Mouse (Mus musculus) heart, adult 18-20 months (tissue): ENCODE measurements at regions not wholly inside any gene's neighbourhood (a gene's known extent, or its start where the extent isn't known, plus 50 kb on each side); places are given as distances from the start of the nearest gene placed in this dataset.

ENCODE experiments used
- DNase-seq, 2 experiments: peaks; one replicate each; pipeline ENCODE4 v3.0.0; 2021 to 2022; ENCODE audit warnings: mixed read lengths in 1 of 2

- no peak for DNase-seq
Measured at GRCm38 (mm10) chr4:25488479-25489069, 207.0 kb upstream of the Ufl1 start.

DNA sequence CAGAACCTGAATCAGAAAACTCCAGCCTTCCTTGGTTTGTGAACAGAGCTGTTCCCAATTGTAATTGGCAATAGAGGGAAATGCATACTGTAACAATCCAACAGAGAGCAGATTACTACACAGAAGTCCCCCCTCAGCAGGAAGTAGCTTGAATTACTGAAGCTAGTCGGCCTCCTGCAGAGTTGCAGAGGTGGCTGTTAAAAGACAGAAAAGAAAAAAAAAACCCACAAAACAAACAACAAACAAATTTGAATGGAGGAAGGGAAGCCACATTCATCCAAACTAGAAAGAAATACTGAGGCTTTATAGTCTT lies 202.0 kb upstream of the Ufl1 start:
- no peak for DNase-seq

DNA sequence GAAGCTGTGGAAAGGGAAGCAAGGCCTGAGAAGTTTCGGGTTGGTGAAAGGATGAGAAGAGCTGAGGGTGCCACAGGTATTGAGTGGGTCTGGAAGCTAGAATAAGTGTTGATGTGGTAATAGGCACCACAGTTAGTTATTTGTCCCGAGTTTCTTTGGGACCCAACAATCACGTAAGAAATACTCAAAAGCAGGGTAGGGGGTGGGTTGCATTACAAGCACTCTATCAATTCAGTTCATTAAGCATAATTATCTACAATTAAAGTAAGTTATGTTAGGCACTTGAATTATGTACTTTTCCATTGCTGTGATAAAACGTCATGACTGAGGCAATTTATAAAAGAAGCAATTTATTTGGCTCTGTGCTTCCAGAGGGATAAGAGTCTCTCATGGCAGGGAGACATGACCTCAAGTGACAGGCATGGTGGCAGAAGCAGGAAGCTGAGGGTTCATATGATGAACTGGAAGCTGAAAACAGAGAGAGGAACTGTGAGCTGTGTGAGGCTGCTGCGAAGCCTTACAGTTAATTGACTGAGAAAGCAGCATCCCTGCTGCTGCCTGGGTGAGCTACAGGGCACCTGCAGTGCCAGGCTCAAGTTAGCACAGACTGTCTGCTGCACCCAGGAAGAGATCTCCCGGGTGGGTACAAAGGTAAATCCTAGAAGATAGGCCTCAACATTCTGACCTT lies 201.5 kb upstream of the Ufl1 start:
- DNase-seq, result no peak

DNA sequence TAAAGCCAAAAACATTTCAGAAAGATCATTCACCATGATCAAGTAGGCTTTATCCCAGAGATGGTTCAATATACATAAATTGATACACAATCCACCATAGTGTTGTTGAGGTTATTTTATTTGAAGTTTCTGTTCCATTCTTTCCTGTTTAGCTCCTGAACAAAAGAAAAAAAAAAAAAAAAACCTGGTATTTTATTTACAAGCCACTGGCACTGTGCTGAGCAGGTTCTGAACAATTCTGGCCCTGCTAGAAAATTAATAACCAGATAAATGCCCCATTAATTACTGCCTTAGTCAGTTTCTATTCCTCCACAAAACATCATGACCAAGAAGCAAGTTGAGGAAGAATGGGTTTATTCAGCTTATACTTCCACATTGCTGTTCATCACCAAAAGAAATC lies 191.4 kb upstream of the Ufl1 start:
- no peak for DNase-seq

DNA sequence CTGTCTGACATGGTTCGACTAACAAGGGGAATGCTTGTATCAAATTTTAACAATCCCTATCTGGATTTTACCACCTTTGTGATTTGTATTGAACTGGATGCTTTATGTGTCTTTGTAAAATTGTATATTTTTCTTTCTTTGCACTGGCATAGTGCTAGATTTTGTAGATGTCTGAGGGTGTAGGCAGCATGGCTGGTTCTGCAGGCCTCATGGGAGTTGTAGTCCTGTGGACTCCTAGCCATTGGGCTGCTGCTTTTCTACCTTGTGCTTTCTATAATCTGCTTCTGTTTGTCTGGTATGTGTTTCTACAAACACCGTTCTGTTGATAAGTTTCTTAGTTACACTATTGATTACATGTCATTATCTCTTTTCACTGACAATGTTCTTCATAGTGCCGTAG lies 184.9 kb upstream of the Ufl1 start:
- DNase-seq, result no peak

- DNase-seq, result no peak
Measured at GRCm38 (mm10) chr4:25464792-25465590, 183.4 kb upstream of the Ufl1 start.

- DNase-seq, result no peak
Measured at GRCm38 (mm10) chr4:25464069-25464468, 182.4 kb upstream of the Ufl1 start.

GRCm38 (mm10) chr4:25460127-25460526 lies 178.5 kb upstream of the Ufl1 start:
- DNase-seq, result no peak

DNA sequence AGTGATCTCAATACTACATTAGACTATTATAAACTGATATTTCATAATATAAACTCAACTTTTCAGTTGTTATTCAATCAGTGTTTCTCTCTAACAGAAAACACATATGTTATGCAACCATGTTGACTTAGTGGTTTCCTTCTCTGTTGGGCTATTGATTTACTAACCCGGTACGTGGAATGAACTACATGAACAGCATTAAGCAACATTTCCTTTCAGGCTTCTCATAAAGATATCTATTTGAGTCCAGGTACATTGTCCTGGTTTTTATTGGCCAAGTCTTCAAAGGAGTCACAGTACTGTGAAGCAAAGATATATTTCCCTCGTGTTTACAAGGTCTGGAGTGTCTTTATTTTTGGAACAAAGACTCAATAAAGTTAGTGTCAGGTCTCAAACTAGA lies 173.1 kb upstream of the Ufl1 start:
- DNase-seq, result no peak

DNA sequence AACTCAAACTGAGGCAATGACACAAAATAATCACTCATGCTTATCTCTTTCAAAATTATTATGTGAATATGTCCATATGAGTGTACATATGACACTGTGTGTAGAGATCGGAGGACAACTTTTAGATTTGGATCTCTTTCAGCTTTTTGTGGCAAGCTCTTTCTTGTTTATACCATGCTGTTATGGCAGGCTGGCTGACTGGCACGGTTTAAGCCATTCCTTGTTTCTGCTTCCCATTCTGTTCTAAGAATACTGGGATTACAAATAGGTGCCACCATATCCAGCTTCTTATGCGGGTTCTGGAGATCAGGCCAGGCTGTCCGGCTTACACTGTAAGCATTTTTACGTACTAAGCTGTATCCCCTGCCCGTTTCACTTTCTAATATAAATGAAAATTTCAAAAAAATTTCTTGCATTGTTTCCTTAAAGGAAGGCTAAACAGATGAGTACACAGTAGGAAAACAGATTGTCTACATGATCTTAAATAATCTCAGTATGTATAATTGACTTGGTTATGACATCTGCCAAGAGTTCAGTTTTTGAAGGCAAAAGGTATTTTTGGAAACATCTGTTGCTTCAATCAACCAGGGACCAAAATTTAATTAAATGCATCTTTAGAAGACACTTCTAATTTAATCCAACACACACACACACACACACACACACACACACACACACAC lies 171.6 kb upstream of the Ufl1 start:
- no peak for DNase-seq

DNA sequence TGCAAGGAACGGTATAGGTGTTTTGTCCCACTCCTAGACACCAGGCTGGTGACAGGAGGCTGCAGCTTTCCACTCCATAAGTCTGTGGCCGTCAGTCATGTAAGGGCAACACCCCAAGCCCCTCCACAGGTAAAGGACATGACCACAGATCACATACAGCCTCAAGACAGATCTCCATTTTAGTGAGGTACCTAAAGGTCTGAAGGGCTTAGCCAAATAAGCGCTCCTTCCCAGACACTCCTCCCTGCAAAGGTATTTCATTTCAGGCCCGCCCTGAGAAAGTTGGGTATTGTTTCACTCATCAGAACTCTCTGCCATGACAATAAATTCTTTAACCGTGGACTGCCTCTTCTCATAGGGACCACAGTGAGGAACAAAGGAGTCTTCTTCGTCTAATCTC lies 170.2 kb upstream of the Ufl1 start:
- no peak for DNase-seq

DNA sequence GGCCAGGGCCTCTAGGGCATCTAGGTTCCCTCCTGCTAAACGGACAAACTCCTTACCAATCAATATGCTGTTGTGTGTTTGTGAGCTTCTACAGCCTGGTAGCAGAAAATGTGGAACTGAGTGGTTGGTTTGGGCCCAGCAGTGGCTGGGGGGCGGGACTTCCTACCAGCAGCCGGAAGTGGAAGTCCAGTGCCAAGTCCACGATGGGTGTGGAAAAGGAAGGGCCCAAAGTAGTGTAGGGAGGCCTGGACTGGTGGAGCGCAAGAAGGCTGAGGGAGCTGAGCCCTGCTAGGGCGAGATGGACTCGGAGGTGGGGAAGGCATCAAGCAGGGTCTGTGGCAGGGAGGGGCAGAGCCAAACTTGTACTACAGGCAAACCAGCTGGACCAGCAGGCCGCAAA lies 150.6 kb upstream of the Ufl1 start:
- no peak for DNase-seq

DNA sequence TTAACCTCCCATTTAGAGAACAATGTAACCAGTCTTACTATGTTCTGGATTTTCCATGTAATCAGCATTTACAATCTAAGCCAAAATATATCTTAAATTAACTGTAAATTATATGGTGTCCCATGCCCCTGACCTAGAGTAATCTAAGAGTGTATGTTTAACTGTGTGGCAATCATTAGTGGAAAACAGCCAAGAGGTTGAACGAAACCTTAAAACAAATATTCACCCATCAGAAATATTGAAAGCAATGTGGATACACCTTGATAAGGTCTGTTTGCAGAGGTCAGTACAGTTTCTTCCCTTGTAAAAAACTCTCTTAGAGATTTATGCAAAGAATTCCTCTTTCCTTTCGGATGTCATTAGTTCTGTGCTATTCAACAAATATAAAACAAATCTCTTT lies 134.7 kb upstream of the Ufl1 start:
- DNase-seq, result no peak

GRCm38 (mm10) chr4:25410440-25410839 lies 128.8 kb upstream of the Ufl1 start:
- peak in 1 of 2 experiments; percentile 13 for DNase-seq

DNA sequence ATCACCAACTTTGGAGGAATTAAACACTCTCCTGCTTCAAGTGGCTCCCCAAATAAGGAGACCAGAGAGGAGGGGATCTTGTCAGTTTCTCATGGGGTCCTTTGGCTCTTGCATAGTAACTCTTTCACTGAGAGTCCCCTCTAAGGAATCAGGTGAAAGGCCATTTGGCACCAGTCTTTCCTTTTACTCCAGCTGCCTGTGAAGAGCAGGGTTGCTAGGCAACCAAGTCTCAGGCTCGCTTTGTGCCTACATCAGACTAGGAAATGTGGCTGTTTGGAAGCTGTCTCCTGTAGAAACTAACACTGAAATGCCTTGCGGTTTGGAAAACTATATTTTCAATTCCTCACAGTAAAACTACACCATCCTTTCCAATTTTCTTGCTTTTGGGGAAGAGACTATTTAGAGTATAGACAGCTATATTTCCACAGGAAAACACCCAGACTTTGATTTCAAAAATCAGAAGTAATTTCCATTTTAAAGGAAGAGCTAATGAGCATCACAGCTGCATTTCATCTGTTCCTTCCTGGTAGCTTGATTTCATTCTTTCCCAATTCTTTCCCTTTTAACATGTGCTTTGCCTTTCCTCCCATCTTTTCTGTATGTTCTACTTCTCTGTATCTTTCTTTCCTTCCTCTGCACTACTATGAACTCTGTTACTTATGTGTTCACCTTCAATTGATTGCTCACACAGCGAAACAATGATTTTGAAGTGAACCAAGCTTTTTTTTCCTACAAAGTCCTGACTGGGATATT lies 127.3 kb upstream of the Ufl1 start:
- no peak for DNase-seq

- no peak for DNase-seq
Measured at GRCm38 (mm10) chr4:25407842-25408241, 126.2 kb upstream of the Ufl1 start.

- DNase-seq, result no peak
Measured at GRCm38 (mm10) chr4:25389542-25389941, 107.9 kb upstream of the Ufl1 start.

GRCm38 (mm10) chr4:25372041-25372440 lies 90.4 kb upstream of the Ufl1 start:
- DNase-seq, result no peak

DNA sequence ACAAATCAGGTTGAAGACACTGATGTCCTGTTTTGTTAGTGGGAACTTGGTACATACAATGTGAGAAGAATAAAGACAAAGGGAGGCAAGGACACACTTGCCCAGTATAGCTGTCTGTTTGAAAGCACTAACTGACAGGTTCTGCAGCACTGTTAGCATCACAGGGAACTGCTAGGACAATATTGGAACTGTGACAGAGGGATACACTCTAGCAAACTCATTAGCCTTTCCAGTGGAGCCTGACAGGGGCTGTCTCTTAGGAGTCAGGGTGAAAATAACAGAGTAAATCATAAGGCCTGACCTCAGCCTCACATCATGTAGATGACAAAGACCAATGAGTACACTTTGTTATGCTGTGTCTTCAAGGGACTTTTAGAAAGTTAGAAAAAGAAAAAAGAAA lies 82.8 kb upstream of the Ufl1 start:
- no peak for DNase-seq

- no peak for DNase-seq
Measured at GRCm38 (mm10) chr4:25337638-25338037, 56.0 kb upstream of the Ufl1 start.
